Mouse (Mus musculus): ENCODE results near the gene Olfr477. TPM values are rescaled to one million over a fixed set of nuclear protein-coding genes. Genes with fewer than 3 reads are reported as not detected.
"Not testable (repeated sequence)": the region's sequence is repeated elsewhere in the genome, so short reads cannot be mapped to it uniquely, and the experiment has no call there.

Olfr477 gene
- not detected in 2 replicates for polyA plus RNA-seq (2015; fragmentation: Nextera tagmentation; extraction: Ambion mirVana)

- H3K27me3 ChIP-seq, result no peaks in the 10 kb centered on the region
- H3K9ac ChIP-seq, result no peak within 1 kb of the TSS
- H3K4me2 ChIP-seq, result no peak within 1 kb of the TSS
- 77% methylated on average over 2 of the region's 2 CpGs for WGBS
- no peak within 1 kb of the TSS for H3K4me3 ChIP-seq
- no peaks in the 10 kb centered on the region for H3K36me3 ChIP-seq (ENCODE audit: poor library complexity, severe bottlenecking)
- H3K4me1 ChIP-seq, result no peaks in the 10 kb centered on the region
- no peak within 1 kb of the TSS for H3K27ac ChIP-seq
- ATAC-seq, result no peak
- no peaks in the 10 kb centered on the region for H3K9me3 ChIP-seq (replicated peaks)
Observed at GRCm38 (mm10) chr7:107986393-107986792, at the start of gene Olfr477. TSS of gene Olfr477 (plus strand) at chr7:107986693.

- not testable (repeated sequence) for H3K27me3 ChIP-seq; H3K4me1 ChIP-seq; H3K36me3 ChIP-seq (ENCODE audit: poor library complexity, severe bottlenecking); H3K27ac ChIP-seq; ATAC-seq; H3K9ac ChIP-seq; H3K4me3 ChIP-seq; H3K9me3 ChIP-seq (replicated peaks); H3K4me2 ChIP-seq
- 98% methylated on average over 12 of the region's 12 CpGs for WGBS
Observed at GRCm38 (mm10) chr7:107952539-107952938, 34.0 kb upstream of the Olfr477 start.

DNA sequence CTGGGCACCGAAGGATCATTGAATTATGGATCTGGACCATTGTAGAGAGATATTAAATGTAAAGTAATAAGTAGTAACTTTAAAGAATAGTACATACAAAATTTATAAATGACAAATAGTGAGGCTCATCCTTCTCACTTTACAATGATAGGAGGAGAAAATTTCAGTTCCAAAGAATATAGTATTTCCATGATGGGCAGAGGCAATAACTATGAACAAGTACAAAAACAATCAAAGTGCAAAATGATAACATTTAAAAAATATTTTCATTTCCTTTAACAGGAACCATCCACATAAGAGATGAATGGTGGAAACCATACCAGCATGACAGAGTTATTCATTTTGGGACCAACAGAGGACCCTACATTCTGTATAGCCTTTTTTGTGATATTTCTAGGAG lies 32.1 kb upstream of the Olfr477 start, which contains the start of gene Olfr474:
Olfr474 (plus strand) TSS at position 301 of the 400 bp plus-strand sequence.
- Histone ChIP-seq H3K36me3 (ENCODE audit: poor library complexity, severe bottlenecking) (no peaks in the 10 kb centered on the region), H3K4me1 (no peaks in the 10 kb centered on the region), H3K9ac (no peak within 1 kb of the TSS), H3K4me3 (no peak within 1 kb of the TSS), H3K4me2 (no peak within 1 kb of the TSS), H3K27ac (no peak within 1 kb of the TSS), H3K9me3 (replicated peaks) (no peaks in the 10 kb centered on the region), H3K27me3 (no peaks in the 10 kb centered on the region)
- WGBS, result 68% methylated on average over 1 of the region's 1 CpGs
- no peak for ATAC-seq

DNA sequence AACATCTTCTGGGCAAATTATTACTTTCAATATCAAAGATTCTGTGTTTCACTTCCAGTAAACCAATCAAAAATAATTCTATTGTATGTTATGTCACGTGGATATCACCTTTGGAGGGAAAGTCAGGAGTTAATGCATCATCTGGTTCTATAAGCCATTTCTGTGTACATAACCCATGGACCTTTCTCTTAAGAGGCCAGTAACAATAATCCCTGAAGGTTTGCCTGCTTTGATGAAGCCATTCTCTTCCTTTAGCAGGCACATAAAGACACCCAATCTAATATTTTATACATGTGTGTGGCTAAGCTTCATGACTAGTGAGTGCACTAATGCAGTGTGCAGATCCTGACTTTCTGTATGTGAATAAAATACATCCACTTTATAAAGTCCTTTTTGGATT lies 22.0 kb upstream of the Olfr477 start, which contains the start of gene Olfr476:
Olfr476 (plus strand) TSS at position 301 of the 400 bp plus-strand sequence.
- H3K9ac ChIP-seq, result no peak within 1 kb of the TSS
- WGBS, result 72% methylated on average over 1 of the region's 1 CpGs
- H3K4me2 ChIP-seq, result no peak within 1 kb of the TSS

DNA sequence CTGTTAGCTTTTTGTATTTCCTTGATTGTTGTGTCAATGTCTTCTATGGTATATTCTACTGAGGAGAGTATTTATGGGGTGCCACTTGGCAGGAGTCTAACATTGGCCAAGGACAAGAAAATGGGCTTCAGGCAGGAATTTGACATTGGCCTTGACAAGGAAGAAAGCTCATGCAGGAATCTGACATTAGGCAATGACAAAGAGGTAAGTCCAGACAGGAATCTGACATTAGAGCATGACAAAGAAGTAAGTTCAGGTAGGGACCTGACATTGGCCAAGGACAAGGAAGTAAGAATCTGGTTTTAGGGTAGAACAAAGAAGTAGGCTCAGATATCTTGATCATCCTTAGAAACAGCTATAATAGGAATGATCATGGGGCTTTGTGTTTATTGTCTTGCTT lies 27.8 kb downstream of the Olfr477 start:
- not testable (repeated sequence) for H3K36me3 ChIP-seq (ENCODE audit: poor library complexity, severe bottlenecking); H3K4me2 ChIP-seq; H3K27me3 ChIP-seq; H3K9ac ChIP-seq; H3K9me3 ChIP-seq (replicated peaks); H3K4me3 ChIP-seq; H3K27ac ChIP-seq; H3K4me1 ChIP-seq; ATAC-seq

More for the DNA sequence above, 22.0 kb upstream of the Olfr477 start, which contains the start of gene Olfr476:
- no peak within 1 kb of the TSS for H3K27ac ChIP-seq
- no peak for ATAC-seq
- no peaks in the 10 kb centered on the region for H3K36me3 ChIP-seq (ENCODE audit: poor library complexity, severe bottlenecking)
- no peaks in the 10 kb centered on the region for H3K27me3 ChIP-seq
- no peaks in the 10 kb centered on the region for H3K9me3 ChIP-seq (replicated peaks)
- no peaks in the 10 kb centered on the region for H3K4me1 ChIP-seq
- no peak within 1 kb of the TSS for H3K4me3 ChIP-seq

- ATAC-seq, result no peak
Observed at GRCm38 (mm10) chr7:108033889-108034288, 47.4 kb downstream of the Olfr477 start, which contains the start of gene Olfr478. TSS of gene Olfr478 (minus strand) at chr7:108033989.

More at GRCm38 (mm10) chr7:108033889-108034288, 47.4 kb downstream of the Olfr477 start, which contains the start of gene Olfr478:
- no peaks in the 10 kb centered on the region for H3K36me3 ChIP-seq (ENCODE audit: poor library complexity, severe bottlenecking)
- 83% methylated on average over 3 of the region's 3 CpGs for WGBS
- H3K9me3 ChIP-seq (replicated peaks), result no peaks in the 10 kb centered on the region
- H3K27me3 ChIP-seq, result no peaks in the 10 kb centered on the region
- H3K9ac ChIP-seq, result no peak within 1 kb of the TSS
- H3K27ac ChIP-seq, result no peak within 1 kb of the TSS
- no peak within 1 kb of the TSS for H3K4me3 ChIP-seq
- H3K4me2 ChIP-seq, result no peak within 1 kb of the TSS
- no peaks in the 10 kb centered on the region for H3K4me1 ChIP-seq

Other genes with a start within 250 kb of the Olfr477 start
- 0.10 TPM in 1 of 2 replicates, not detected in the other for gene Cyb5r2, start 228.7 kb upstream of the Olfr477 start, polyA plus RNA-seq (2015; fragmentation: Nextera tagmentation; extraction: Ambion mirVana)
- gene Ovch2, start 185.5 kb upstream of the Olfr477 start, polyA plus RNA-seq (2015; fragmentation: Nextera tagmentation; extraction: Ambion mirVana), result not detected in 2 replicates
- gene Olfr467, start 174.4 kb upstream of the Olfr477 start, polyA plus RNA-seq (2015; fragmentation: Nextera tagmentation; extraction: Ambion mirVana), result not detected in 2 replicates
- not detected in 2 replicates for gene Olfr469, start 161.2 kb upstream of the Olfr477 start, polyA plus RNA-seq (2015; fragmentation: Nextera tagmentation; extraction: Ambion mirVana)
- not detected in 2 replicates for gene Olfr470, start 139.2 kb upstream of the Olfr477 start, polyA plus RNA-seq (2015; fragmentation: Nextera tagmentation; extraction: Ambion mirVana)
- gene Olfr472, start 88.8 kb upstream of the Olfr477 start, polyA plus RNA-seq (2015; fragmentation: Nextera tagmentation; extraction: Ambion mirVana), result not detected in 2 replicates
- gene Olfr473, start 56.2 kb upstream of the Olfr477 start, polyA plus RNA-seq (2015; fragmentation: Nextera tagmentation; extraction: Ambion mirVana), result not detected in 2 replicates
- not detected in 2 replicates for gene Olfr474, start 32.0 kb upstream of the Olfr477 start, polyA plus RNA-seq (2015; fragmentation: Nextera tagmentation; extraction: Ambion mirVana)
- gene Olfr476, start 21.9 kb upstream of the Olfr477 start, polyA plus RNA-seq (2015; fragmentation: Nextera tagmentation; extraction: Ambion mirVana), result not detected in 2 replicates
- gene Olfr478, start 47.3 kb downstream of the Olfr477 start, polyA plus RNA-seq (2015; fragmentation: Nextera tagmentation; extraction: Ambion mirVana), result not detected in 2 replicates
- gene Olfr479, start 64.0 kb downstream of the Olfr477 start, polyA plus RNA-seq (2015; fragmentation: Nextera tagmentation; extraction: Ambion mirVana), result not detected in 2 replicates
- gene Olfr480, start 80.7 kb downstream of the Olfr477 start, polyA plus RNA-seq (2015; fragmentation: Nextera tagmentation; extraction: Ambion mirVana), result not detected in 2 replicates
- gene Olfr481, start 93.2 kb downstream of the Olfr477 start, polyA plus RNA-seq (2015; fragmentation: Nextera tagmentation; extraction: Ambion mirVana), result not detected in 2 replicates
- gene Olfr482, start 110.9 kb downstream of the Olfr477 start, polyA plus RNA-seq (2015; fragmentation: Nextera tagmentation; extraction: Ambion mirVana), result 0.08 and 0.13 TPM in 2 replicates
- not detected in 2 replicates for gene Olfr483, start 114.2 kb downstream of the Olfr477 start, polyA plus RNA-seq (2015; fragmentation: Nextera tagmentation; extraction: Ambion mirVana)
- gene Olfr484, start 140.8 kb downstream of the Olfr477 start, polyA plus RNA-seq (2015; fragmentation: Nextera tagmentation; extraction: Ambion mirVana), result not detected in 2 replicates
- not detected in 2 replicates for gene Olfr485, start 173.2 kb downstream of the Olfr477 start, polyA plus RNA-seq (2015; fragmentation: Nextera tagmentation; extraction: Ambion mirVana)
- not detected in 2 replicates for gene Olfr486, start 186.0 kb downstream of the Olfr477 start, polyA plus RNA-seq (2015; fragmentation: Nextera tagmentation; extraction: Ambion mirVana)
- not detected in 2 replicates for gene Olfr487, start 227.9 kb downstream of the Olfr477 start, polyA plus RNA-seq (2015; fragmentation: Nextera tagmentation; extraction: Ambion mirVana)